Mouse (Mus musculus) liver, embryonic 14.5 days (tissue): ENCODE data around the gene Itpr3. TPM values are rescaled to one million over a fixed set of nuclear protein-coding genes. Genes with fewer than 3 reads are reported as not detected.

Experiments
- ATAC-seq: fragments of 200-750 bp; cut with Nextera tagmentation; 2 replicates; pipeline ENCODE4 v1.8.0; 2017; ENCODE audit warnings: moderate number of reproducible peaks, mild to moderate bottlenecking, moderate library complexity; ENCODE audit not compliant: insufficient read depth
- DNase-seq, 3 experiments: peaks; one replicate each; pipeline ENCODE4 v3.0.0-alpha.2; 2012 to 2013; ENCODE audit warnings: low read depth in 3 of 3, low spot score in 3 of 3
- H3K27ac ChIP-seq: fragments of 300-500 bp; sonication (generic); 2 replicates; pipeline ENCODE4 v1.5.1; 2014; ENCODE audit warnings: moderate library complexity, mild to moderate bottlenecking, control low read depth, inconsistent platforms
- H3K27me3 ChIP-seq: fragments of 300-500 bp; sonication (generic); 2 replicates; pipeline ENCODE4 v1.6.1; 2014; ENCODE audit warnings: mild to moderate bottlenecking, low read length, moderate library complexity; ENCODE audit not compliant: control insufficient read depth, insufficient read depth
- H3K36me3 ChIP-seq: fragments of 300-500 bp; sonication (generic); replicated peaks from 2 replicates; pipeline ENCODE4 v1.6.1; 2014; ENCODE audit warnings: low read depth; ENCODE audit not compliant: control insufficient read depth, insufficient read depth
- H3K4me1 ChIP-seq, 2 experiments: fragments of 200-500 bp in 1 of 2; fragments of 300-500 bp in 1 of 2; sonication (generic) in 1 of 2; replicated peaks; 2 replicates each; pipeline ENCODE4 v1.6.1; 2012 to 2014; ENCODE audit warnings: antibody characterized with exemption in 1 of 2, inconsistent platforms in 1 of 2, low read length in 1 of 2; ENCODE audit not compliant: control insufficient read depth in 2 of 2, insufficient read depth in 2 of 2
- H3K4me2 ChIP-seq: fragments of 300-500 bp; sonication (generic); 2 replicates; pipeline ENCODE4 v1.6.1; 2014; ENCODE audit warnings: low read depth, mild to moderate bottlenecking, control low read depth, moderate library complexity
- H3K4me3 ChIP-seq, 2 experiments: fragments of 200-500 bp in 1 of 2; fragments of 300-500 bp in 1 of 2; sonication (generic) in 1 of 2; 2 replicates each; pipeline ENCODE4 v1.5.1; 2012 to 2014; ENCODE audit warnings: low read depth in 2 of 2, low read length in 2 of 2, mild to moderate bottlenecking in 2 of 2, control low read depth in 1 of 2, inconsistent platforms in 1 of 2, moderate library complexity in 1 of 2; ENCODE audit not compliant: insufficient read depth in 1 of 2
- H3K9ac ChIP-seq: fragments of 300-500 bp; sonication (generic); replicated peaks from 2 replicates; pipeline ENCODE4 v1.6.1; 2014; ENCODE audit warnings: mild to moderate bottlenecking, control low read depth, moderate library complexity
- H3K9me3 ChIP-seq: fragments of 300-500 bp; sonication (generic); 2 replicates; pipeline ENCODE4 v1.6.1; 2016; ENCODE audit warnings: low read length, mixed read lengths; ENCODE audit not compliant: control insufficient read depth
- CTCF ChIP-seq: IDR thresholded peaks from 2 replicates; pipeline ENCODE4 v1.5.1; 2016; ENCODE audit warnings: antibody characterized with exemption, low read depth, control low read depth
- EP300 ChIP-seq: IDR thresholded peaks from 2 replicates; pipeline ENCODE4 v1.6.1; 2016; ENCODE audit warnings: antibody characterized with exemption, low read depth
- WGBS: fragments of 180-500 bp; shearing (Covaris S2); extraction: QIAGEN DNeasy Blood & Tissue Kit; methylation state at CpG from one replicate; pipeline ENCODE4 v1.1.7; 2014; ENCODE audit not compliant: insufficient replicate concordance; 5-methylcytosine and 5-hydroxymethylcytosine counted together
- polyA plus RNA-seq, 2 experiments: library from polyadenylated mRNA; depleted of rRNA in 1 of 2; stranded (reverse) in 1 of 2; unstranded in 1 of 2; fragments of >200 nt; fragmentation: Nextera tagmentation in 1 of 2; extraction: Ambion mirVana in 1 of 2; gene quantifications; 2 replicates each; pipeline versions ENCODE4 v1.2.1 to v1.2.3; 2012 to 2014

Itpr3 gene
- polyA plus RNA-seq, 2 experiments = 0.53 to 0.96 TPM

GRCm38 (mm10) chr17:27140262-27140661 lies 83.2 kb downstream of the Itpr3 start:
- Histone ChIP-seq H3K27ac (no peak overlapping the region), H3K27me3 (no peaks in the 10 kb centered on the region), H3K4me1 (peaks cover 0 to 2% of the 10 kb centered on the region in 2 experiments; a peak in 3 of 4 replicates), H3K9ac (no peak overlapping the region), H3K4me2 (no peak overlapping the region), H3K36me3 (no peaks in the 10 kb centered on the region), H3K9me3 (no peaks in the 10 kb centered on the region), H3K4me3 (no peak overlapping the region)
- 63% methylated on average over 9 of the region's 9 CpGs for WGBS
- DNase-seq (no peak), ATAC-seq (no peak)
- no peak for TF ChIP-seq EP300
- no peak for TF ChIP-seq CTCF

DNA sequence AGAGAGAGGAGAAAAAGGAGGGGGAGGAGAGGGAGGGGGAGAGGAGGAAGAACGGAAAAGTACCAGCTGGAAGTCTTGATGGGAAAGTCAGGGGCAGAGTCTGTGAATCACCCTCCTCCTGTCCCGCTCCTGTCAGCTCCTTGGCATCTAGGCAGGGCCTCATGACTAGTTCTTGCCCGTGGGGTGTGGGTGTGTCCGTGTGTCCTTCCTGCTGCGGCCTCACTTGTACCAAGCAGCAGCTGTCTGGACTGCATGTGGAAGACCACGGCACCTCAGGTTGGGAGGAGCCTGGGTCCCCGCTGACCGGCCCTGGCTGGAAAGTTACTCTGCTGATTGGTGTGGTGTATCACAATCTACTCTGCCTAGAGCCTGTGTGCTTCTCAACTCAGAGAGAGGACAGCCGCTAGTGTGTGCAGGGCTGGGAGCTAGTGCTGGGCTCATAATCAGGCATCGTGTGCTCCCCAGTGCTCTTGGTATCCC lies 84.9 kb downstream of the Itpr3 start:
- H3K36me3 ChIP-seq = no peaks in the 10 kb centered on the region
- H3K4me2 ChIP-seq = no peak overlapping the region
- no peak overlapping the region for H3K4me3 ChIP-seq
- DNase-seq (no peak), ATAC-seq (no peak)
- no peaks in the 10 kb centered on the region; a peak in 1 of 4 replicates for H3K4me1 ChIP-seq
- no peaks in the 10 kb centered on the region for H3K9me3 ChIP-seq
- WGBS = 48% methylated on average over 10 of the region's 10 CpGs
- TF ChIP-seq EP300 (no peak), CTCF (no peak)
- no peaks in the 10 kb centered on the region for H3K27me3 ChIP-seq
- no peak overlapping the region for H3K27ac ChIP-seq
- no peak overlapping the region for H3K9ac ChIP-seq

DNA sequence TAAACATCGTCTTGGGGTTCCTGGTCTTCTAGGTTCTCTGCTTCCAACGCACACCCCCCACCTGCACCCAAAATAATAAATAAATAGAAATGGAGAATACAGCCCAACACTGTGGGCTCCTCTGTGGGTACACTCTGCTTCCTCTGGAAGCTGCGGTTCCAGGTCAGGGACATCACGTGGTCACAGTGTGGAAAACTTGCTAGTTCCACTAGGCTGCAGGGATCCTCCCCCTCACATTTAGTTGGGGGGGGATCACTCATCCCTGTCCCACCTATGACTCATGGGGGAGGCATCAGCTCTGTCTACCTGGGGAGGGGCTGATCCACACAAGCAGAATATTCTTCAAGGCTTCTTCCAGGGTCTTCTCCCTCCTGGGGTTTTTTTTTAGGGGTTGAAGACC lies 87.0 kb downstream of the Itpr3 start:
- no peak overlapping the region for H3K27ac ChIP-seq
- ATAC-seq (no peak), DNase-seq (no peak)
- H3K4me3 ChIP-seq = no peak overlapping the region
- no peaks in the 10 kb centered on the region for H3K9me3 ChIP-seq
- H3K36me3 ChIP-seq = no peaks in the 10 kb centered on the region
- no peak overlapping the region for H3K4me2 ChIP-seq
- TF ChIP-seq EP300 (no peak), CTCF (no peak)
- H3K4me1 ChIP-seq = no peaks in the 10 kb centered on the region; a peak in 1 of 4 replicates
- no peaks in the 10 kb centered on the region for H3K27me3 ChIP-seq
- no peak overlapping the region for H3K9ac ChIP-seq
- 52% methylated on average over 4 of the region's 4 CpGs for WGBS

GRCm38 (mm10) chr17:27146323-27146923 lies 89.3 kb downstream of the Itpr3 start:
- Histone ChIP-seq H3K27me3 (no peaks in the 10 kb centered on the region), H3K36me3 (no peaks in the 10 kb centered on the region), H3K4me1 (peaks cover 0 to 6% of the 10 kb centered on the region in 2 experiments; a peak in 2 of 4 replicates), H3K9me3 (no peaks in the 10 kb centered on the region), H3K9ac (no peak overlapping the region), H3K4me3 (no peak overlapping the region), H3K27ac (no peak overlapping the region), H3K4me2 (no peak overlapping the region)
- TF ChIP-seq EP300 (no peak), CTCF (no peak)
- WGBS = 28% methylated on average over 8 of the region's 8 CpGs
- no peak for ATAC-seq
- no peak for DNase-seq

GRCm38 (mm10) chr17:27150871-27151270 lies 93.8 kb downstream of the Itpr3 start:
- Histone ChIP-seq H3K4me1 (peaks cover 27 to 40% of the 10 kb centered on the region in 2 experiments), H3K4me2 (no peak overlapping the region), H3K36me3 (no peaks in the 10 kb centered on the region), H3K9ac (no peak overlapping the region), H3K27ac (no peak overlapping the region), H3K4me3 (no peak overlapping the region), H3K9me3 (no peaks in the 10 kb centered on the region), H3K27me3 (no peaks in the 10 kb centered on the region)
- no peak for DNase-seq
- ATAC-seq = no peak
- 66% methylated on average over 7 of the region's 7 CpGs for WGBS
- no peak for TF ChIP-seq CTCF
- no peak for TF ChIP-seq EP300
